Mouse (Mus musculus) ovary, adult 18-20 months (tissue): Measurements from ENCODE around the gene Tmc8.
"Not testable (repeated sequence)": the region's sequence is repeated elsewhere in the genome, so short reads cannot be mapped to it uniquely, and the experiment has no call there.

Source experiments
- DNase-seq: peaks from one replicate; pipeline ENCODE4 v3.0.0; 2022; ENCODE audit warnings: low spot score, mixed read lengths

The Tmc8 gene

GRCm38 (mm10) chr11:117774925-117775324, 7.0 kb upstream of the Tmc8 start:
- no peak for DNase-seq

GRCm38 (mm10) chr11:117775540-117775939, 6.3 kb upstream of the Tmc8 start:
- no peak for DNase-seq

GRCm38 (mm10) chr11:117776085-117776792, 5.6 kb upstream of the Tmc8 start:
- DNase-seq, result no peak

GRCm38 (mm10) chr11:117777111-117777510, 4.8 kb upstream of the Tmc8 start:
- no peak for DNase-seq

GRCm38 (mm10) chr11:117778031-117778430, 3.8 kb upstream of the Tmc8 start:
- no peak for DNase-seq

- no peak for DNase-seq
Observed at GRCm38 (mm10) chr11:117778851-117779433, 2.9 kb upstream of the Tmc8 start.

- peak; percentile 72 for DNase-seq
Observed at GRCm38 (mm10) chr11:117779434-117780198, 2.3 kb upstream of the Tmc8 start.

GRCm38 (mm10) chr11:117780199-117780515, 1.7 kb upstream of the Tmc8 start:
- no peak for DNase-seq

GRCm38 (mm10) chr11:117780582-117781111, 1.2 kb upstream of the Tmc8 start:
- DNase-seq, result peak; percentile 87

- peak; percentile 63 for DNase-seq
Observed at GRCm38 (mm10) chr11:117781199-117781821, 566 bp upstream of the Tmc8 start.

- DNase-seq, result no peak
Observed at GRCm38 (mm10) chr11:117782705-117783034, 794 bp downstream of the Tmc8 start.

GRCm38 (mm10) chr11:117783089-117783488, 1.2 kb downstream of the Tmc8 start:
- DNase-seq, result no peak

GRCm38 (mm10) chr11:117783683-117784309, 1.9 kb downstream of the Tmc8 start:
- DNase-seq, result no peak

- no peak for DNase-seq
Observed at GRCm38 (mm10) chr11:117786294-117786693, 4.4 kb downstream of the Tmc8 start.

- DNase-seq, result not testable (repeated sequence)
Observed at GRCm38 (mm10) chr11:117788481-117788880, 6.6 kb downstream of the Tmc8 start.

- no peak for DNase-seq
Observed at GRCm38 (mm10) chr11:117790286-117790685, 8.4 kb downstream of the Tmc8 start.

GRCm38 (mm10) chr11:117790703-117791440, 9.0 kb downstream of the Tmc8 start:
- no peak for DNase-seq

GRCm38 (mm10) chr11:117791441-117791761, 9.5 kb downstream of the Tmc8 start:
- no peak for DNase-seq

- no peak for DNase-seq
Observed at GRCm38 (mm10) chr11:117792281-117792888, 10.5 kb downstream of the Tmc8 start.

GRCm38 (mm10) chr11:117794035-117794551, 12.2 kb downstream of the Tmc8 start:
- DNase-seq, result no peak

- DNase-seq, result no peak
Observed at GRCm38 (mm10) chr11:117796954-117797353, 15.1 kb downstream of the Tmc8 start.
